Mouse (Mus musculus) retina, postnatal 1 day (tissue): Measurements from ENCODE around the gene Sept5.

ENCODE experiments used
- DNase-seq: peaks from one replicate; pipeline ENCODE4 v3.0.0-alpha.2; 2012

The Sept5 gene

DNA sequence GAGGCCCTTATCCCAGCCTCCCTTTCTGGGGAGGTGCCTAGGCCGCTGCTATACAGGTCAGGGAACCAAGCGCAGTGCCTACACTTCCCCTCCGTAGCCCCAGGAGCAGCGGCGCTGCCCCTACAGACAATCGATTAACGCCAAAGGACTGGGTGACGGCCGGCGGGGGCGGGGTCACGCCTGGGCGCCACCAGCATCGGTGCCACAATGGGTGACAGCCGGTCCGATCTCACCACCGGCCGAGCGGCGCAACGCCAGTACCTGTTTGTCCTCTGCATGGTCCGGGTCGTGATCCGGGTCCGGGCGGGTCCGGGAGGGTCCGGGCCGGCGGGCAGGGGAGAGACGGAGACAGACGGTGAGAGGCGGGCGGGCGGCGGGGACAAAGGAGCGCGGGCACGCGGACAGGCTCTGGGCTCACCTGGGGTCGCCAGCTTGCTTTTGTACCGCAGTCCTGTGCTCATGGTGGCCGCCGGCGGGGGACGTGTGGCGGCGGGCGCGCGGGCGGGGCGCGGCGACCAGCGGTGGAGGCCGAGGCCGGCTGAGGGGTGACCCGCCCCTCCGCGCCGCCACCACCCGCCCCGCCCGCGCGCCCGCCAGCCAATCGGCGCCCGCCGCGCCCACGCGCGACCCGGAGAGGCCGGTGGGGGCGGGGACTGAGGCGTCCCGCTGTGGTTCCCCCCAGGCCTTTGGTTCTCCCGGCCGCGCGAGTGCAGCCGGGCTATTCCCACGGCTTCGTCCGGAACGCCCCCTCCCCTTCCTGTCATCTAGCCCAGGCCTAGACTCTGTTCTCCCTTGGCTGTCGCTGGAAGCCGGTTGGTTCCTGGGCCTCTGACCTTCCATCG, at the start of gene Sept5:
TSS of gene Sept5 (minus strand) at position 565 of the 842 bp plus-strand sequence.
- peak; percentile 89 for DNase-seq

DNA sequence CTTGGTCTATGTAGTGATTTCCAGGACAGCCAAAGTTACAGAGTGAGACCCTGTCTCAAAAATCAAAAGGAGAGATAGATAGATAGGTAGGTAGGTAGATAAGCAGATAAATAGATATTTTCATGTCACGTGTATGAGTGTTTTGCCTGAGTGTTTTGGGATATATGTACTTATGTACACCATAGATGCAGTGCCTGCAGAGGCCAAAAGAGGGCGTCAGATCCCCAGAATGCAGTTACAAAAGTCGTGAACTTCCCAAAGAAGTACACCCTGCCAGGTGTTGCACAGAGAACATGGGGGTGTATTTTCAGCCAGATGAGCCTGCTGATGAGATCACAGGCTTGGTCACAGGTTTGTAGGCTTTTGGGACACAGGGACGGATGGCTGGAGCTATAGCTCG, 49.4 kb upstream of the Sept5 start:
- DNase-seq: peak; percentile 41

DNA sequence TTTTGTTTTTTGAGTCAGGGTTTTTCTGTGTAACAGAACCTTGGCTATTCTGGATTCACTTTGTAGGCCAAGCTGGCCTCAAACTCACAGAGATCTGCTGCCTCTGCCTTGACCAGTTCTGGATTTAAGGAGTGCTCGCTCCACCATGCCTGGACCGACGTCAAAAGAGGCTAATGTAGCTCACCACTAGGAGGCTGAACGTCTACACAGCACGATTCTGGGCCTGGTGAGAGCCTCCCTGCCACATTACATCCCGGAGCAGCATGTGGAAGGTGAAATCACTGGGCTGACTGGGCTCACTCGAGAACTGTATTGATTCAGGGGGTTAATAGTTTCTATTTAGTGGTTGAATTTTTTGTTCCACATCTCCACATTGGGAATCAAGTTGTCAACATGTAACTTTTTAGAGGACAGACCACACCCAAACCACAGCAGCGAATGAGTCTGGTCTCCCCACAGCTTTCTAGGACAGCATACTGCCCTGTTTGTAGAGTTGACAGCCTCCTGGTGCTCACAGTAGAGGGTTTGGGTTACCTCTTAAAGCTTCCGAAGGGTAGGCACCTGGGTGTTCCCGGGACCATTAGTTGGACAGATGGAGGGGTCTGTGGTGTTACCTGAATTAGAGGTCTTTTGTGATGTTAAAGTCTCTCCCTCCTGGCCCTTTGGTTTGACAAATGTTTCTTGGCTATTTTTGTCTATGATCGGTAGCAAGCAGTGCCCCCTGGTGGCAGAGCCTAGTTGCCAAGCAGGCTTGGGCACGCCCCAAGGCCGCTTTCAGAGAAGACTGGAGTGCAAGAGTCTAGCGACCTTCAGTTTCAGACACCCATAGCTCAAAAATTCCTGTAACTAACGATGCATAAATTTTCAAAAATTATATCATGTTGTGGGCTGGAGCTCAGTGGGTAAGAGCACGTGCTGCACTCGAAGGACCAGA, 48.3 kb upstream of the Sept5 start:
- peak; percentile 77 for DNase-seq

DNA sequence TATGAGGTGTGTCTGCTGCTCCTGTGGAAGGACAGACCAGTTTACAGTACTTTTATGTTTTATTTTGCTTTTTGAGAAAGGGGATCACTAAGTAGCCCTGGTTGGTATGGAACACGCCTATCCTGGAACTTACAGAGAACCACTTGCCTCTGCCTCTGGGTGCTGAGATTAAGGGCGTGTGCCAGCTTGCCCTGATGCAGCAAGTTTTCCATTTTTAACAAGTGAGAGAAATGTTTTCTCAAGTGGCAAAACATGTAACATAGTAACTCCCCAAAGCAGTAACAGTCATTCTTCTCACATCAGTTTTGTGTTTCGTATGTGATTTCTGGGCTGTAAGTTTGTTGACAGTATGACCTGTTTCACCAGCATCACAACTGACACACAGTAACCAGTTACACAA, 43.3 kb upstream of the Sept5 start:
- no peak for DNase-seq

DNA sequence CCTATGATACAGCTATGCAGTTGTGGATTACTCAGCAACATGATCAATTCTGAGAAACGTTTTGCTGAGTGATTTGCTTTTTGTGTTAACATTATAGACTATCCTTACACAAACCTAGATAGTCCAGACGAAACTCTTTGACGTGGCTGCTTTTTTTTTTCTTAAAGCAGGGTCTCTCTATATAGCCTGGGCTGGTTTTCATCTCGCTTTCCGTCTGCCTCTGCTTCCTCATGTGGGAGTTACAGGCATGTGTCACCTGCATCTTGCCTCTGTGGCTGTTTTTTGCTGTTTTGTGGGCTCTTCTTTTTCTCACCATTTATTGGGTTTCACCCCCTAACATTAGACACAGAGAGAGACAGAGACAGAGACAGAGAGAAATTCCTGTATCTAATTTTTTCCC, 42.3 kb upstream of the Sept5 start:
- DNase-seq: no peak

DNA sequence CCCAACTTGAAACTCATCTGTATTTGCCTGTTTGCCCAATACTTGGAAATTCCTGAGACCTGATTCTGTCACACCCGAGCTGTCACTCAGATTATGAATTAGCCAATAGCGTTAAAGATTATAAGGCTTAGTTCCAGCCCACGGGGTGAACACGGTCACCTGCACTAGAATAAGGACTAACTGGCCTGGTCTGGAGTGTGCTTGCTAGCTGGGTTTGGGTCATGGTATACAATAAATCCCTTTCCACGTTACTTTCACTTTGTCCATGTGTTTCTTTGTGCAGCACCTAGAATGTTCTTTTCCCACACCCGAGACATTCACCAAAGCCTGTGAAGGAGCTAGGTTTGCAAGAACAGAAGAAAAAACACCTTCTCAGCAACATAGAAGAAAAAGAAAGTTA, 40.2 kb upstream of the Sept5 start:
- no peak for DNase-seq

DNA sequence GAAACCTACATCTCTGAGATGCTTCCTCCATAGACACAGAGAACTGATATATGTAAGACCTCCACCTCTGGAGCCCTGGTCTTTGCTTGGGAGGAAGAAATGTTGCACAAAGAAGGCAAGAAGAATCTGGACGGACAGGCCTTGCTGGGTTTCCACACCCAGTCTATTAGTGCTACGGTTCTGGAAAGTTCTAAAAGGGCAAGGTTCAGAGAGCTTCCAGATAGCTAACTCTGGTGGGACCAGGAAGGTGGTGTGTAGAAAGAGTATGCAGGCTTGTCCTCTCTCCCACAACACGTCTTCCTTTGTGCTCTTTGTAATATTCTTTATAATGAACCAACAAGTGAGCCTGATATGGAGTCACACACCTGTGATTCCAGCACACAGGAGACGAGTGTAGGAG, 28.8 kb upstream of the Sept5 start:
- DNase-seq: no peak

DNA sequence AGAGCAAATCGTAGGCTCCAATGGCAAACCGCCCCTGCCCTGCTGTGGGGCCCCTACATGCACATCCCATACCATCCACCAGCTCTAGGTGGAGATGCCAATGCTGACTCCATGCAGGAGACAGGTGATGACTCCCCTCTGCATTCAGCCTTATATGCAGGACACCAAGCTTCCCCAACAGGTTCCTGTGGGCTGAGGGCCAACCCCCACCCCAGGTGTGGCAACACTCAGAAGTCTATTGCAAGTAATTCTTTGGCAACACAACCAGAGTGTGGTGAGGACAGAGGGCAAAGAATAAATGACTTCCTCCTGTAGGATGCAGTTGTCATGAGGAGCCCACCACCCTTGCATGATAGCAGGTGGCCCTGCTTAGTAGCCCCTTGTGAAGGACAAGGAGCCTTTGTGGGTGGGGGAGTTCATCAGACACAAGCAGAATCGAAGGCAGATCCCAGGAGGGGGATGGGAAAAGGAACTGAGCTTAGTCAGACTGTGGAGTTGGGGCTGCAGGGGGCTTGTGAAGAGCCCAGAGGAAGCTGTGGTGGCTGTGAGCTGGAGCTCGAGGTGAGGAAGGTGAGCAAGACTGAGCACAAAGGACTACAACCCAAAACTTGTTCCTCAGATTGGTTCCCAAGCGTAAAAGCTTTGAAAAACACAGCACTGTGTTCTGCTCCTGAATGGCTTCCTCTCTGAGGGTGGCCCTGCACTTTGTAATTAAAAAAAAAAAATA, 25.8 kb upstream of the Sept5 start:
- DNase-seq: no peak

DNA sequence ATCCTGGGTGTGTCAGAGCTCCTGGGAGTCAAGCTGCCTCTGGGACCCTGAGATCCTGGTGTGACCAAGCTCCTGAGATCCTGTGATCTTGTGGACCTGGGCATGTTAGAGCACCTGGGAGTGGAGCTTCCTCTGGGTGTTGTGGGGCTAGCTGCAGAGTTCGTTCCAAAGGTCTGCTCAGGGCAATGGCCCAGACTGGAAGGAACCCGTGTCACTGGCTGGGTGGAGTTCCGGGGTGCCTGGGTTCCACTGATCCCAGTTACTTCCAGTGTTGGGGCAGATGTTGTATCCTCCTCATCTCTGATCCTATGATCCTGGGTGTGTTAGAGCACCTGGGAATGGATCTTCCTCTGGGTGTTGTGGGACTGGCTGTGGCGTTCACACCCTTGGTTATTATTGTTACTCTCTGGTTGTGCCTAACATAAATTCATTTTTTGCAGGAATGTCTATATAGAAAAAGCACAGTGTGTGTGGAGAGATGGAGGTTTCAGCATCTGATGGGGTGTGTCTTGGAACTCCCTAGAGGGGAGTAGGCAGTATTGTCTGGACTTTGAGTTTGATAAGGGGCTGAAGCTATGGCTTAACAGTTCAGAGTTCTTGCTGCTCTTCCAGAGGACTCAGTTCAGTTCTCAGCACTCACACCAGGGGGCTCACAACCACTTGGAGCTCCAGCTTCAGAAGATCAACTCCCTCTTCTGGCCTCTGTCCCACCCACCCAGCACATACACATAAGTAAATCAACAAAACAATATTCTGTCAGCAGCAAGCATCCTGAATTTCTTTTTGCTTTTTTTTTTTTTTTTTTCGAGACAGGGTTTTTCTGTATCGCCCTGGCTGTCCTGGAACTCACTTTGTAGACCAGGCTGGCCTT, 23.8 kb upstream of the Sept5 start:
- no peak for DNase-seq

DNA sequence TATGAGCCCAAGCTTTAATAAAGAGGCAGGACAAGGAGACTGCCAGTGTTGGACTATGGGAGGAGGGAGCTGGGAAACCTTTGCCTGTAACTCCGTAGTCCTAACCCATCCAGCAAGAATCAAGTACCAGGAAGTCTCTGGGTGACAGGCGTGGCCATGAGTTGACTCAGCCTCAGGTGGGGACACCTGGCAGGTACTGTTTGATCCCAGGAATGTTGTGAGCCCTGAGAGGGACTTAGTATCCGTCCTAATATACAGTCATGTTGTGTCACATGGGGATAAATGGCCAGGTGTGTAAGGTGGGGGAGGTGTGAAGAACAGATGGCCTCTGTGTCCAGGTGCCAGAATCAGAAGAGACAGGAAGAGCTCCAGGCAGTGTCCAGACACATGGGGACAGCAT, 19.4 kb upstream of the Sept5 start:
- no peak for DNase-seq

DNA sequence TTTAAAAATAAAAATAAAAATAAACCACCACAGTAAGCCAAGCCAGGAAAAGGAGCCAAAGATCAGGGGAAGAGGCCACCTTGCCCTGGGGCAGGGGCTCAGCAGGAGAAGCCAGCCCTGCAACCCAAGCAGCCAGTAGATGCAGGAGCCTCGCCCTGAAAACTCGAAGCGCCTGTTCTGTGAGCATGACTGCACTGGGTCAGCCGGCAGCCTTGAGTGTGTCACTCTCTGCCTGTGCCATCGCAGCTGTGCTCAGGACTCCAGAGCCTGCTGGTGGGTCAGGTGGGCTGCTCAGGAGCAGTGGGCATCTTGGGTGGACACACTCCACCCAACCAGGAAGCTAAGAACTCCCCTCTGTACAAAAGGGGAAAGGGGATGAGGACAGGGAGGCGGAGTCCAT, 15.6 kb upstream of the Sept5 start:
- no peak for DNase-seq

DNA sequence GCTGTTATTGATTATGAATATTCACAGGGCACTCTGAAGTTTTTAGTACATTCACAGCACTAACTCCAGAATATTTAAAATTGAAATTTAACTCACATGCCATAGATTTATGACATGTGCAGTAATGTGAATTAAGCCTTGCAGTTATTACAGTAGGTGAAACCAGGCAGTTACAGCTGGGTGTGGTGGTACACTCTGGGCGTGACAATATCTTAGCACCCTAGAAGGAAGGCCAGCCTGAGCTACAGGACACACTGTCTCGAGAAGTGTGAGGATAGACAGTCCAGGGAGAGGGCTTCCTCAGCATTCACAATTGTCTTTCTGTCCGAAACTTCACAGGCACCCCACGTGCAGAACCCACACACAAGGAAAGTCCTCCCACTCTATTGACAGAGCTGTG, 14.7 kb upstream of the Sept5 start:
- no peak for DNase-seq

DNA sequence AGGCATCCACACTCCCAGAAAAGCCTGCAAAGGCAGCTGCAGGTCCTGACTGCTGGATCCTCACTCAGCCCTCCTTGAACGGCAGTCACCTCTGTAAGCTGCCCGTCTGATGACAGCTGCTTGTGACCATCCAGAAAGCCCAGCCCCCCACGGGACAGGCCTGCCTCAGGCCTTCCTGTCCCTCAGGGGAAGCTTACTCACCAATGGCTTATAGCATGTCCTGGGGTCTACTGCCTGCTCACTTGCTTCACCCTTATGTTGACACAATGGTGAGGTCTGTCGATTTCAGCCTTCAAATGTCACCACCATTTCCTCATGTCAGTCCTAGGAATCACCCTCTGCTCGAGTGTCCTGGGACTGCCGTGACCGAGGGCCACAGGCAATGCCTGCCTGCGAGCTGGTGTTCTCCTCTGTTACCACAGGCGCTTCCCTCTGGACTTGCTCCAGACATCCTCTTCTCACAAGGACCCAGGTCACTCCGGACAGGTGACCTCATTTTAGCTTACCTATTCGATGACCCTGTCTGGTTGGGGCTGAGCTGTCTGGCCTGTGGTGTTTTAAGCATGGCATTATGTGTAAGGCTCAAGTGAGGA, 13.7 kb upstream of the Sept5 start:
- no peak for DNase-seq

DNA sequence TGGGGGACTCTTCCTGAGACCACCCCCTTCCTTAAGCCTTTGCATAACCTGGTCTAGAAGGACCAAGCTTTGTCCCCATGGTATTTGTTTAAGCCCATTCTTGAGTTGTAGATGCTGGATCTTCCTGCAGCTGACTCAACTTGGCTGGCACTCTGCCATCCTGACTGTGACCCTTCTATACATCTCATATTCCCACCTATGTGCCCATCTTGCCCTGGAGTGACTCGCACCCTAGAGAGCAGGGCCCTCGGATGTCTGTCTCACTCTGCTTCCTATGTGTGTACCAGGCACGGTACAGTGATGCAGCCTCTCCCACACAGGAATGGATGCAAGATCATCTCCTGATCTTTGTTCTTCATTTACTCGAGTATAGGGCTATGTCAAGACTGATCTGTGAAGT, 13.1 kb upstream of the Sept5 start:
- no peak for DNase-seq

DNA sequence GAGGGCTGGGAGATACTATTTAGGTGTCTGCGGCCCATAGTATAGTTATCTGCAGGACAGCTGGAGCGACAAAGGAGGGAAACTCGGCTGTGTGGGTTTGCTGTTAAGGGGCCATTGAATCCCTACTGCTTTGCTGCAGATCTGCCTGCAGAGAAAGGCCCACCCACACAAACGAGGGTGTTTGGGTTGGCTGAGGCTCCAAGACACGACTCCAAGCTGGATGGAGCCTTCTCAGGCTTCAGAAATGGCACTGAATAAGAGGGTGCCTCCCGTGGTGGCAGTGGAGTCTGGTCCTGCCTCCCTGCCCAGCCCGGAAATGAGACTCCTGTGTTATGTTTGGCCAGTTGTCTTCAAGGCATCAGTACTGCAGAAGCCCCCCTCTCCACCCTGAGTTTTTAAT, 12.5 kb upstream of the Sept5 start:
- DNase-seq: no peak

DNA sequence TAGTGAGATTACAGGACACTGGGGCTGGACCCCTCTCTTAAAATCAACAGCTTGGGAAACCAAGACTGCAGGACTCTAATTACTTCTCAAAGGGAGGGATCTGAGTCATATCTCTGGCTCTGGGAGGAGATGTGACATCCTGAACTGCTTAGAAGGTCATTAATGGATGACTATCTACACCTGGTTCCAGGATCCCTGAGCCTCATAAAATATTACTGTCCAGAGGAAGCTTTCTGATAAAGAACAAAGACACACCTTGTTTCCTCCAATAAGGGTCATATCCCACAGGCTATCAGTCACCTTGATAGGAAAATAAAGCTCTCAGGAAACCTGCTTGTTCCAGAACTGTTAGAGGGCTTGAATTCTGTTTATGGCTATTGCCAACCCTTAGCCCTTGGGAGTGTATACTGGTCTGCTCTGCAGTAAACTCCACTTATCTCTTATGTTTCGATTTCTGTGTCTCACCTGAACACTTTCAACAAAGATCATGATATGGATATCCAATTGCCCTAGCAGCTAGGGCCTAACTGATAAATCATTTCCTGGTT, 9.7 kb upstream of the Sept5 start:
- no peak for DNase-seq

DNA sequence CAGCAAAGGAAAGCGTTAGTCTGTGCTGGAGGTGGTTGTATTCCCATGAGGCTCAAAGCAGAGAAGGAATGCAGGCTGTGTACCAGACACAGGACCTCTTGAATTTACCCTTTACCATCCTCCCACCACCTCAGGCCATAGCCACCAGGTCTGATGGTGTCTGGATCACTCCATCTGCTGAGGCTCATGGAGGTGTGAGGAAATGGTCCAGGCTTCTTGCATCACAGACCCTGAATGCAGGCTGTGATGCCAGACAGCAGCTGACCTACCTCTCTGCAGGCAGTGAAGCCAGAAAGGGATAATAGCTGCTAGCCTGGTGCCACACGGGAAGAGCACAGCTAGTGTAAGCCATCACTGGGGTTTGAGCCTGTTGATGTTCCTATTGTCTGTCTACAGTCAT, 8.6 kb upstream of the Sept5 start:
- DNase-seq: no peak

DNA sequence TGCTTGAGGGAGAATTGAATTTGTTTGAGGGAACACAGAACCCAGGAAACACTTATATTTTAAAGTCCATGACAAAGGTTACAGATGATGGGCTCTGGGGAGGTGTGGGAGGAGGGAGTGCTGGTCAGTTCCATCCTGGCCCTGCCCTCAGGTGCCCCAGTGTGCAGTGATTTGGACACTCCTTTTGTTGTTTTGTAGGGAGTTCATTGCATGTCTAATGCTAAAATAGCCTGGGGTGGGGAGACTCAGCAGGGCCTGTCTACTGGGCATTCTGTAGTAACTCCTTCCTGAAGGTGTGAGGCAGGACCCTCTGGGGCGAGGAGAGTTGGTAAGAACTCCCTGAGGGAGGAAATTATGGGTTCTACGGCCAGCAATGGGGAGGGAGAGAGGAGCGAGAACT, 7.0 kb upstream of the Sept5 start:
- DNase-seq: no peak

DNA sequence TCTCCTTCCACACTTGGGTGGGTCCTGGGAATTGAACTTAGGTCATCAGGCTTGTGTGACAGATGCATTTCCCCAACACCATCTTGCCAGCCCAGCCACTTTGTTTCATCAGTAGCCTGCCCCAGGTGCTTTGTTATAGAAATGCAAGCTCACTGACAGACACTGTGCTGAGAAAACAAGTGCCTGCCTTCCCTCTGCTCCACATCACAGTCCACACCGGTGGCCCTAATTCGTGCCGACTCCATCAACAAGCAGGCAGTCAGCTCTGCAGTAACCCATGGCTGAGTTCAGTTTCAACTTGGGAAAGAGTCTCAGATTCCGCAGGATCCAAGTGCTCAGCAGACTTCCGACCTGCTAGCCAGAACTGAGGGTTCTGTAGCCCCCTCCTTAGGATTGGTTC, 6.6 kb upstream of the Sept5 start:
- DNase-seq: no peak

DNA sequence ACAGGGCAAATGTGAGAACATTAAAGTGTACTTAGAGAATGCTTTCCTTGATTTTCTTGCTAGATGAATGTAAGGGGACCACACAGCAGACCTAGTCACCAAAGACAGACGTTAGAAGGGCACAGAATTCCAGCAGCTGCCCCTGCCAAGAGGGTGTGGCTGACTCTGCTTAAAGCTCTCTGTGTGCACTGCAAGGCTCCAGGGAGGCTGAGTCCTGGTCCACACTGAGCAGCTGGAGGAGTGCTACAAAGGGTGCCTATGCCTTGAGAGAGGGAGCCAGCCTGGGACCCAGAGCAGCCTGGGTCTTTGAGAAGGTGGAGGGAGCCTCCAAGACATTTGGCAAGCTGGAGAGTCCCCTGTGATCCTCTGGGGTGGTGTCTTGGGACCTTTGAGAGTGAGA, 3.6 kb upstream of the Sept5 start:
- DNase-seq: no peak

DNA sequence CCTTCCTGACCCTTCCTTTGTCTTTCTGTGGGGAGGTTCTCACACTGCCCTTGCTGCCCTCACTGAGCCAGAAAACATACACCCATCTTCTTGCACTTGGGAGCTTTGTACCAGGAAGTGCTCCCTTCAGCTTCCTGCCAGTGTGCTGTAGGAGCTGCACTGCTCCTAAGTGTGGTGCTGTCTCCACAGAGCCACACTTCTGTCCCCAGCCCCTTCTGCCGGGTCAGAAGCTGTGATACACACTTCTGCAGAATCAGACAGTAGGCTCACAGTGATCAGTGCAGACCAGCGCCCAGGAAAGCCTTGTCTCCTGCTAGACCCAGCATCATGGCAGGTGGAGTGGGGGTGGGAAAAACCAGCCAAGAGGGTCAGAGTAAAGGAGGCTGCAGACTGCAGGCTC, 3.1 kb upstream of the Sept5 start:
- no peak for DNase-seq

DNA sequence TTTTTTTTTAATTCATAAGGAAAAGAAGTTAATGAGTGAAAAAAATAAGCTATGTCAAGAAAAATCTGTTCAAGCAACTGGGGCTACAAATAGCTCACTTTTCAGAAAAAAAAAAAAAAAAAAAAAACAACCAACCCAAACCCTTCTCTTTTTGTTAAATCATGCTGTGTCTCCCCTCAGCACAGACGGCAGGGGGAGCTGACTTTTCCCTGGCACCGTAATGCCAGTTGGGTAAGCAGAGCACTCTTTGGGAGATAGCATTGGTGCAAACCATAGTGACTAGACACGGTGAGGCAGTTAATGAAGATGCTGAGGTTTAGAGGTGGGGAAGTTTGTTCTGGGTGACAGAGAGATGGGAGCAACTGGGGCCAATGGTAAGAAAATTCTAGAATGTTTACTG, 2.3 kb upstream of the Sept5 start:
- no peak for DNase-seq
